Mouse (Mus musculus): Measurements from ENCODE around the gene Fam104a. TPM values are rescaled to one million over a fixed set of nuclear protein-coding genes. Genes with fewer than 3 reads are reported as not detected.
A peak's percentile ranks its signal among the peaks of the same experiment; 100 is the strongest.

The Fam104a gene
- total RNA-seq, 2 experiments from 2014 or later = 29.0 to 33.0 TPM

DNA sequence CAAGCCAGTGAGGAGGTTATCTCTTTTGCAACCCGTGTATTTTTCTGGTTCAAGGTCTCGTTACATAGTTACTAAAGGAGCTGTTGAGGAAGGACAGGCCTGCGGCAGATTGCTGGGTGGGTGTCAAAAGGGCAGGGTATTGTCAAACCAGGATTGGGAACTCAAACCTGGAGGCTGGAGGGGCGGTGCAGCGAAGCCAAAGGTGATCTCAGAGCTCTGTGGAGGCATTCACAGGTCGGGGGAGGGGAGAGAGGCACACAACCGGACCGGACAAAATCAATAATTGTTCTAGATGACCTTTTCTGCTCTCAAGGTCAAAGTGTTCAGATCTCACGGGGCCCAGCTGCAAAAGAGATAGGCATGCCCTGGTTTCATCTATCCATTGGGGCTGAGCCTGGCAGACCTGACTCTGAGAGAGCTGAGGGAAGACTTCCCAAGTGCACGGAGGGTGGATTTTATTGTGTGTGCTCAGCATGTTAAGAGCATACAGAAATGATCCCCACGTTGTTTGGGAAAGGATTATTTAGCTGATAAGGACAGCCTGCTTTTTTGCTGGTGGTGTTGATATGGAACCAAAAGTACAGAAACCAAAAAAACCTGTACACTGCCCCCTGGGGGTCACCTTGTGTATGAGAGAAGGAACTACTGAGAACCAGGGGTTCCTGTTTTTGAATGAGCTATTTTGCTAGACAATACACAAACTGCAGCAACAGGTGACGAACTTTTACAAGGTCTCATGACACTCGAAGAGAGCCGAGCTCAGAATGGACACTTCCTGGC, 66.6 kb downstream of the Fam104a start:
- TF ChIP-seq CTCF (IDR thresholded peaks at IDR 0.05) = peak; percentile 68
- H3K4me3 ChIP-seq = no peak overlapping the region
- no peak overlapping the region for H3K27ac ChIP-seq
- intact Hi-C loops (cut with DNase I) = loop anchor here (2.0 kb wide), 1 partner anchor 445 kb away; no protein-coding TSS in a partner anchor
- DNase-seq = peak; percentile 58

DNA sequence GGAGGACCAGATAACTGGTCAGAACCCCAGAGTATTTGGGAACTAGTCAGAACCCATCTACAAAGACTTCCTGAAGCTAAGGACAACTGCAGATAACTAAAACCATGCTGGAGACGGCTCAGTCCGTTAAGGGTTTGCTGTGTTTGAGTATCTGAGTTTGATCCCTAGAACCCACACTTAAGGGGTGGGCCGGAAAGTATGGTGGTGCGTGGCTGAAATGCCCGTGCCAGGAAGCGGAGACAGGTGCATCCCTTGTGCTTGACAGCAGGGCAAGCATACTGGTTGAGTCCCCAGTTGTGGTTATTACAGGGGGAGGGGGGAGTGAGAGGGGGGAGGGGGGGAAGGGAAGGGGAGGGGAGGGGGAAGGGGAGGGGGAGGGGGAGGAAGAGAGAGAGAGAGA, 69.5 kb downstream of the Fam104a start:
- intact Hi-C loops (cut with DNase I) = no loop called here
- no peak for DNase-seq
- Histone ChIP-seq H3K27ac (no peak overlapping the region), H3K4me3 (no peak overlapping the region)
- TF ChIP-seq CTCF (IDR thresholded peaks at IDR 0.05) = no peak

DNA sequence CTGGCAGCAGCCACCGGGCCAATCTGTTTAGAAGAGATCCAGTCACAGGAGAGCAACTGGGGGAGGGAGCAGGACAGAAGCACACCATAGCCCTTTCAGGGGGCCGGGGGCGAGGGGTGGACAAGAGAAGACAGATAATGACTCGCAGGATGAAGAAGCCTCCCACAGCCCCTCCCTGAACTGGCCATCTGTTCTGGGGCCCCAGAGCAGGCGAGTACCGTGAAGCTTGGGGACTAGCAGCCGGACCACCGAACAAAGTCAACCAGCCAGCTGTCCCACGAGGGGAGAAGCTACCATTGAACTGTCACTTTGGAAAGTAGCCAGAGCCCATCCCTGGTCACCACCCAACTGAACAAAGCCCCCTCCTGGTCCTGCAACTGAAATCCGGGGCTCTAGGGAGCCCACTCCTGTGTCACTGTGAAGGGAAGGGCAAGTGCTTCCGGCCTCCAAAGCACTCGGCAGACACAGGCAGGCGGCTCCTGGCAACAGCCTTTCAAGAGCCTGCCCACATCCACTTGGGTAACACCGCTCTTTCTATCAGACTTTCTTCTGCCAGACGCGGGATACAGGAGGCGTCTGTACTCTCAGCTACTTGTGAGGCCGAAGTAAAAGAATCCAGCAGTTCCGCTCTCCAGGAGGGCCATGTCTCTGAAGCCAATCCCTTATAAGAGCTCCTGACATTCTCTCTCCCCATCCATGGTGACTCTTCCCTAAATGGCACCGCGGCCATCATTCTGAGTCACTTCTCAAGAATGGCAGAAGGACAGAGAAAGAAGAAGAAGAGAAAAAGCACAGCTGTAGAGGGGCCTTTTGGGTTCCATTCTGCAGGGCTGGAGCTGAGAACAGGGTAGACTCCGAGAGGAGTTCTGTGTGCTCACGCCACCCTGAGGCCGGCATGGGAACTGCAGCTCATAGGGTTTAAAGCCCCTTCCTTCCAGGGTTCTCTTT, 72.0 kb downstream of the Fam104a start:
- peak; percentile 81 for TF ChIP-seq CTCF (IDR thresholded peaks at IDR 0.05)
- H3K27ac ChIP-seq = no peak overlapping the region
- H3K4me3 ChIP-seq = peak overlapping the region; percentile 52
- intact Hi-C loops (cut with DNase I) = loop anchor here (2.0 kb wide), 1 partner anchor 315 kb away; no protein-coding TSS in a partner anchor
- DNase-seq = peak; percentile 48

Other genes starting within 250 kb of the Fam104a start
- gene Sstr2, start 64.8 kb downstream of the Fam104a start, total RNA-seq (2021) = not detected
- 10 to 100 TPM; 18.5 to 19.1 TPM for gene Cog1, start 35.0 kb downstream of the Fam104a start, total RNA-seq (2021)
- gene Slc39a11, start 34.1 kb downstream of the Fam104a start, total RNA-seq (2021) = 1 to 10 TPM; 1.8 to 3.0 TPM
- gene D11Wsu47e, start 257 bp upstream of the Fam104a start, total RNA-seq (2021) = 1 to 10 TPM; 4.5 to 6.3 TPM
- gene Cpsf4l, start 25.9 kb upstream of the Fam104a start, total RNA-seq (2021) = not detected
- gene Cdc42ep4, start 67.7 kb upstream of the Fam104a start, total RNA-seq (2021) = 1 to 10 TPM; 5.2 to 9.1 TPM

Measured in gastrocnemius, adult 2 months (tissue).